Mouse (Mus musculus): ENCODE measurements at regions not wholly inside any gene's neighbourhood (a gene's known extent, or its start where the extent isn't known, plus 50 kb on each side); places are given as distances from the start of the nearest gene placed in this dataset.
"Not testable (repeated sequence)": the region's sequence is repeated elsewhere in the genome, so short reads cannot be mapped to it uniquely, and the experiment has no call there.

GRCm38 (mm10) chr12:113314624-113315023, 128.9 kb downstream of the Tmem121 start:
- no peaks in the 10 kb centered on the region for H3K36me3 ChIP-seq (ENCODE audit: control insufficient read depth, insufficient read depth, low read length)
- ATAC-seq (ENCODE audit: insufficient number of reproducible peaks, low FRiP score, low TSS enrichment, low read depth) = no peak
- H3K4me2 ChIP-seq (ENCODE audit: low read depth, severe bottlenecking) = no peak overlapping the region
- no peaks in the 10 kb centered on the region for H3K9me3 ChIP-seq (ENCODE audit: control insufficient read depth, low read length)
- H3K4me3 ChIP-seq (ENCODE audit: low read depth, low read length) = no peak overlapping the region
- DNase-seq (ENCODE audit: low spot score) = no peak
- WGBS = 80% methylated on average over 4 of the region's 4 CpGs
- H3K27me3 ChIP-seq (ENCODE audit: control insufficient read depth, insufficient read depth, low read length) = no peaks in the 10 kb centered on the region
- H3K27ac ChIP-seq (replicated peaks; ENCODE audit: low read depth, low read length) = no peak overlapping the region
- H3K4me1 ChIP-seq (ENCODE audit: control insufficient read depth, insufficient read depth, low read length) = no peaks in the 10 kb centered on the region
- no peak overlapping the region for H3K9ac ChIP-seq (ENCODE audit: low read length)

DNA sequence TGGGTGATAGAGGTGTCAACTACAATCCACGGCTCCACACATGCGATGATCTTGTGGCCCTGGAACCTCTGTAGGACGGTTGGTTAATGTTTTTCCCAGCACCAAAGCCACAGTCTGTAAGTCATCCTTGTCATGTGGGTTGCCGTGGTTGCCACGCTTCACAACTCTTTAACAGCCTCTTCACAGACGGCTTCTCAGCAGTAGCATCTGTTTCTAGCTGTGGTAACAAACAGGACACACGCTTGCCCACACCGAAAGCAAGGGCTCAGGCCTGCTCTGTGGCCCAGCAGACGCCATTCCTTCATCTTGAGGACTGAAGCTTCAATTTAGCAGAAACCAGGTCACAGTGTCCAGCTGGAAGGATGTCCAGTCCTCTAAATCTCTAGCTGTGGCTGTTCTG, 135.4 kb downstream of the Tmem121 start:
- Histone ChIP-seq H3K4me3 (ENCODE audit: low read depth, low read length) (no peak overlapping the region), H3K27me3 (ENCODE audit: control insufficient read depth, insufficient read depth, low read length) (no peaks in the 10 kb centered on the region), H3K9ac (ENCODE audit: low read length) (no peak overlapping the region), H3K36me3 (ENCODE audit: control insufficient read depth, insufficient read depth, low read length) (no peaks in the 10 kb centered on the region), H3K9me3 (ENCODE audit: control insufficient read depth, low read length) (no peaks in the 10 kb centered on the region), H3K4me1 (ENCODE audit: control insufficient read depth, insufficient read depth, low read length) (no peaks in the 10 kb centered on the region), H3K27ac (replicated peaks; ENCODE audit: low read depth, low read length) (no peak overlapping the region), H3K4me2 (ENCODE audit: low read depth, severe bottlenecking) (no peak overlapping the region)
- DNase-seq (ENCODE audit: low spot score) (no peak), ATAC-seq (ENCODE audit: insufficient number of reproducible peaks, low FRiP score, low TSS enrichment, low read depth) (no peak)
- 78% methylated on average over 9 of the region's 9 CpGs for WGBS

- Histone ChIP-seq H3K4me1 (ENCODE audit: control insufficient read depth, insufficient read depth, low read length) (no peaks in the 10 kb centered on the region), H3K4me3 (ENCODE audit: low read depth, low read length) (no peak overlapping the region), H3K27ac (replicated peaks; ENCODE audit: low read depth, low read length) (no peak overlapping the region), H3K36me3 (ENCODE audit: control insufficient read depth, insufficient read depth, low read length) (no peaks in the 10 kb centered on the region), H3K9ac (ENCODE audit: low read length) (no peak overlapping the region), H3K9me3 (ENCODE audit: control insufficient read depth, low read length) (no peaks in the 10 kb centered on the region), H3K27me3 (ENCODE audit: control insufficient read depth, insufficient read depth, low read length) (no peaks in the 10 kb centered on the region), H3K4me2 (ENCODE audit: low read depth, severe bottlenecking) (no peak overlapping the region)
- DNase-seq (ENCODE audit: low spot score) = no peak
- WGBS = 90% methylated on average over 2 of the region's 2 CpGs
- ATAC-seq (ENCODE audit: insufficient number of reproducible peaks, low FRiP score, low TSS enrichment, low read depth) = no peak
Measured at GRCm38 (mm10) chr12:113322173-113322572, 136.4 kb downstream of the Tmem121 start.

GRCm38 (mm10) chr12:113327851-113328250, 142.1 kb downstream of the Tmem121 start:
- Histone ChIP-seq H3K36me3 (ENCODE audit: control insufficient read depth, insufficient read depth, low read length) (no peaks in the 10 kb centered on the region), H3K4me1 (ENCODE audit: control insufficient read depth, insufficient read depth, low read length) (no peaks in the 10 kb centered on the region), H3K4me3 (ENCODE audit: low read depth, low read length) (no peak overlapping the region), H3K27me3 (ENCODE audit: control insufficient read depth, insufficient read depth, low read length) (no peaks in the 10 kb centered on the region), H3K9ac (ENCODE audit: low read length) (no peak overlapping the region), H3K4me2 (ENCODE audit: low read depth, severe bottlenecking) (no peak overlapping the region), H3K9me3 (ENCODE audit: control insufficient read depth, low read length) (no peaks in the 10 kb centered on the region; the same call in 1 of the 2 replicates), H3K27ac (replicated peaks; ENCODE audit: low read depth, low read length) (no peak overlapping the region)
- DNase-seq (ENCODE audit: low spot score) (no peak), ATAC-seq (ENCODE audit: insufficient number of reproducible peaks, low FRiP score, low TSS enrichment, low read depth) (no peak)
- 93% methylated on average over 5 of the region's 5 CpGs for WGBS

GRCm38 (mm10) chr12:113330266-113330665, 144.5 kb downstream of the Tmem121 start:
- H3K27me3 ChIP-seq (ENCODE audit: control insufficient read depth, insufficient read depth, low read length) = no peaks in the 10 kb centered on the region
- no peaks in the 10 kb centered on the region for H3K4me1 ChIP-seq (ENCODE audit: control insufficient read depth, insufficient read depth, low read length)
- WGBS = 90% methylated on average over 6 of the region's 6 CpGs
- DNase-seq (ENCODE audit: low spot score) (no peak), ATAC-seq (ENCODE audit: insufficient number of reproducible peaks, low FRiP score, low TSS enrichment, low read depth) (no peak)
- no peaks in the 10 kb centered on the region for H3K36me3 ChIP-seq (ENCODE audit: control insufficient read depth, insufficient read depth, low read length)
- no peak overlapping the region for H3K27ac ChIP-seq (replicated peaks; ENCODE audit: low read depth, low read length)
- H3K9me3 ChIP-seq (ENCODE audit: control insufficient read depth, low read length) = no peaks in the 10 kb centered on the region; the same call in 1 of the 2 replicates
- H3K9ac ChIP-seq (ENCODE audit: low read length) = no peak overlapping the region
- H3K4me3 ChIP-seq (ENCODE audit: low read depth, low read length) = no peak overlapping the region
- no peak overlapping the region; the same call in 1 of the 2 replicates for H3K4me2 ChIP-seq (ENCODE audit: low read depth, severe bottlenecking)

GRCm38 (mm10) chr12:113332226-113332625, 146.5 kb downstream of the Tmem121 start:
- Histone ChIP-seq H3K36me3 (ENCODE audit: control insufficient read depth, insufficient read depth, low read length) (no peaks in the 10 kb centered on the region), H3K27me3 (ENCODE audit: control insufficient read depth, insufficient read depth, low read length) (no peaks in the 10 kb centered on the region), H3K27ac (replicated peaks; ENCODE audit: low read depth, low read length) (no peak overlapping the region), H3K9me3 (ENCODE audit: control insufficient read depth, low read length) (no peaks in the 10 kb centered on the region; the same call in 1 of the 2 replicates), H3K4me3 (ENCODE audit: low read depth, low read length) (no peak overlapping the region), H3K9ac (ENCODE audit: low read length) (no peak overlapping the region), H3K4me1 (ENCODE audit: control insufficient read depth, insufficient read depth, low read length) (no peaks in the 10 kb centered on the region), H3K4me2 (ENCODE audit: low read depth, severe bottlenecking) (no peak overlapping the region)
- DNase-seq (ENCODE audit: low spot score) (no peak), ATAC-seq (ENCODE audit: insufficient number of reproducible peaks, low FRiP score, low TSS enrichment, low read depth) (no peak)
- 82% methylated on average over 3 of the region's 3 CpGs for whole genome bisulfite sequencing

GRCm38 (mm10) chr12:113333399-113333798, 147.7 kb downstream of the Tmem121 start:
- no peak for DNase-seq (ENCODE audit: low spot score)
- Histone ChIP-seq H3K36me3 (ENCODE audit: control insufficient read depth, insufficient read depth, low read length) (no peaks in the 10 kb centered on the region), H3K9ac (ENCODE audit: low read length) (no peak overlapping the region), H3K4me2 (ENCODE audit: low read depth, severe bottlenecking) (no peak overlapping the region), H3K27me3 (ENCODE audit: control insufficient read depth, insufficient read depth, low read length) (no peaks in the 10 kb centered on the region), H3K27ac (replicated peaks; ENCODE audit: low read depth, low read length) (no peak overlapping the region), H3K4me1 (ENCODE audit: control insufficient read depth, insufficient read depth, low read length) (no peaks in the 10 kb centered on the region), H3K9me3 (ENCODE audit: control insufficient read depth, low read length) (no peaks in the 10 kb centered on the region), H3K4me3 (ENCODE audit: low read depth, low read length) (no peak overlapping the region)
- no peak for ATAC-seq (ENCODE audit: insufficient number of reproducible peaks, low FRiP score, low TSS enrichment, low read depth)

- not testable (repeated sequence) for H3K4me3 ChIP-seq (ENCODE audit: low read depth, low read length); H3K4me1 ChIP-seq (ENCODE audit: control insufficient read depth, insufficient read depth, low read length); ATAC-seq (ENCODE audit: insufficient number of reproducible peaks, low FRiP score, low TSS enrichment, low read depth); H3K27ac ChIP-seq (replicated peaks; ENCODE audit: low read depth, low read length); H3K27me3 ChIP-seq (ENCODE audit: control insufficient read depth, insufficient read depth, low read length); H3K9ac ChIP-seq (ENCODE audit: low read length); H3K9me3 ChIP-seq (ENCODE audit: control insufficient read depth, low read length); DNase-seq (ENCODE audit: low spot score); H3K4me2 ChIP-seq (ENCODE audit: low read depth, severe bottlenecking); H3K36me3 ChIP-seq (ENCODE audit: control insufficient read depth, insufficient read depth, low read length)
- WGBS = 78% methylated on average over 3 of the region's 3 CpGs
Measured at GRCm38 (mm10) chr12:113333853-113334252, 148.1 kb downstream of the Tmem121 start.

GRCm38 (mm10) chr12:113337271-113337670, 151.5 kb downstream of the Tmem121 start:
- Histone ChIP-seq H3K4me2 (ENCODE audit: low read depth, severe bottlenecking) (no peak overlapping the region), H3K27me3 (ENCODE audit: control insufficient read depth, insufficient read depth, low read length) (no peaks in the 10 kb centered on the region), H3K27ac (replicated peaks; ENCODE audit: low read depth, low read length) (no peak overlapping the region), H3K9me3 (ENCODE audit: control insufficient read depth, low read length) (no peaks in the 10 kb centered on the region), H3K36me3 (ENCODE audit: control insufficient read depth, insufficient read depth, low read length) (no peaks in the 10 kb centered on the region), H3K4me3 (ENCODE audit: low read depth, low read length) (no peak overlapping the region), H3K9ac (ENCODE audit: low read length) (no peak overlapping the region), H3K4me1 (ENCODE audit: control insufficient read depth, insufficient read depth, low read length) (no peaks in the 10 kb centered on the region)
- ATAC-seq (ENCODE audit: insufficient number of reproducible peaks, low FRiP score, low TSS enrichment, low read depth) (no peak), DNase-seq (ENCODE audit: low spot score) (no peak)
- 65% methylated on average over 3 of the region's 3 CpGs for WGBS
